Comparison of ENCODE assay signal across 8 mouse cellular contexts in the genomic region with DNA sequence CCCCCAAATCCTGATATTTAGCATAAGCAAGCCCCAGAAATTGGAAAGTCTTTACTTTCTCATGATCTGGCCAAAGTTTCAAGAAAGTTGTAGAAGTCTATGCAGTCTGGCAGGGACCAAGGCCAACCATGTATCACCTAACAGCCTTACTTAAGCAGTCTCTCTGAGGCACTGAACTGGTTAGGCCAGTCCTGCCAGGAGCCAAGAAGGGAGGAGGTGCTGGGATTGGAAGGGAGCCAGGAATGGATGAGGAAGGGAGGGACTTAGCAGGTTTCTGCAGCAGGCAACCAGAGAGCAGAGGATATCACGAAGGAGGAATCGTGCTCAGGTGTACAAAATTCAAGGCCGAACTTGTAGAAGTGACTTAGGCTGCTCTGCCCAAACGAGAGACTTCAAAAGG.
A peak's percentile ranks its signal among the peaks of the same experiment; 100 is the strongest.
DNase-seq lines count a peak whose midpoint lies in the region; ATAC-seq lines count a peak whose summit lies in the region.
"Not testable (repeated sequence)": the region's sequence is repeated elsewhere in the genome, so short reads cannot be mapped to it uniquely, and the experiment has no call there.

No protein-coding gene starts in this region.

- peak; percentile 79 for ATAC-seq in embryonic facial prominence, embryonic 13.5 days (ENCODE audit: insufficient number of reproducible peaks, insufficient read depth, low FRiP score, low TSS enrichment, low read depth)
- ATAC-seq in intestine, embryonic 16.5 days = peak; percentile 97
- ATAC-seq in kidney, embryonic 16.5 days (ENCODE audit: low FRiP score, low TSS enrichment) = peak; percentile 93
- peak; percentile 86 for ATAC-seq in limb, embryonic 13.5 days (ENCODE audit: low FRiP score, low read depth)
- peak; percentile 89 for ATAC-seq in stomach, embryonic 14.5 days (ENCODE audit: insufficient number of reproducible peaks, insufficient read depth, low FRiP score, low read depth)

- H3K36me3 ChIP-seq in embryonic facial prominence, embryonic 13.5 days; intestine, embryonic 16.5 days (ENCODE audit: control insufficient read depth, insufficient read depth, low read length); kidney, embryonic 16.5 days (ENCODE audit: insufficient read depth, low read length); limb, embryonic 13.5 days; stomach, embryonic 14.5 days (ENCODE audit: control insufficient read depth, insufficient read depth, low read length): not testable (repeated sequence)

- H3K27me3 ChIP-seq in embryonic facial prominence, embryonic 13.5 days; intestine, embryonic 16.5 days (replicated peaks; ENCODE audit: control insufficient read depth, insufficient read depth, low read length); kidney, embryonic 16.5 days (ENCODE audit: insufficient read depth, low read length); limb, embryonic 13.5 days; stomach, embryonic 14.5 days (ENCODE audit: control insufficient read depth, insufficient read depth, low read length): not testable (repeated sequence)

- DNase-seq in brain, adult 2 months (ENCODE audit: low read depth, low spot score) = peak; percentile 48
- peak; percentile 59 for DNase-seq in lung, postnatal 10 days
- peak; percentile 67 for DNase-seq in urinary bladder, postnatal 25 days (ENCODE audit: low spot score)

- H3K4me1 ChIP-seq in embryonic facial prominence, embryonic 13.5 days; intestine, embryonic 16.5 days (ENCODE audit: control insufficient read depth, insufficient read depth, low read length); kidney, embryonic 16.5 days (ENCODE audit: insufficient read depth, low read length); limb, embryonic 13.5 days; stomach, embryonic 14.5 days (ENCODE audit: control insufficient read depth, insufficient read depth, low read length): not testable (repeated sequence)

- H3K4me3 ChIP-seq in embryonic facial prominence, embryonic 13.5 days; intestine, embryonic 16.5 days (ENCODE audit: low read length); kidney, embryonic 16.5 days (ENCODE audit: low read length); limb, embryonic 13.5 days; stomach, embryonic 14.5 days (ENCODE audit: low read depth, low read length): not testable (repeated sequence)

- not testable (repeated sequence) for H3K9ac ChIP-seq in embryonic facial prominence, embryonic 13.5 days; intestine, embryonic 16.5 days (ENCODE audit: low read depth, low read length); kidney, embryonic 16.5 days (replicated peaks; ENCODE audit: low read length); limb, embryonic 13.5 days; stomach, embryonic 14.5 days (replicated peaks; ENCODE audit: low read depth, low read length)

- not testable (repeated sequence) for H3K9me3 ChIP-seq in embryonic facial prominence, embryonic 13.5 days; intestine, embryonic 16.5 days (ENCODE audit: control insufficient read depth, low read length); kidney, embryonic 16.5 days (ENCODE audit: low read length); limb, embryonic 13.5 days; stomach, embryonic 14.5 days (ENCODE audit: control insufficient read depth, low read depth, low read length)

- H3K27ac ChIP-seq in embryonic facial prominence, embryonic 13.5 days; intestine, embryonic 16.5 days (ENCODE audit: low read length); limb, embryonic 13.5 days; stomach, embryonic 14.5 days (ENCODE audit: low read length): not testable (repeated sequence)
- H3K27ac ChIP-seq in kidney, embryonic 16.5 days (ENCODE audit: low read length) = peak overlapping the region; percentile 68

- WGBS in embryonic facial prominence, embryonic 13.5 days = 71% methylated on average over 4 of the region's 4 CpGs
- WGBS in intestine, embryonic 16.5 days = 43% methylated on average over 4 of the region's 4 CpGs
- 78% methylated on average over 4 of the region's 4 CpGs for WGBS in kidney, embryonic 16.5 days
- WGBS in limb, embryonic 13.5 days = 70% methylated on average over 4 of the region's 4 CpGs
- WGBS in stomach, embryonic 14.5 days = 70% methylated on average over 4 of the region's 4 CpGs

- H3K4me2 ChIP-seq in embryonic facial prominence, embryonic 13.5 days; intestine, embryonic 16.5 days (ENCODE audit: low read depth, low read length); kidney, embryonic 16.5 days (replicated peaks; ENCODE audit: low read depth, low read length); limb, embryonic 13.5 days (replicated peaks); stomach, embryonic 14.5 days (replicated peaks; ENCODE audit: low read depth, low read length): not testable (repeated sequence)
